Mouse (Mus musculus): ENCODE measurements around the gene Uvrag. TPM values are rescaled to one million over a fixed set of nuclear protein-coding genes. Genes with fewer than 3 reads are reported as not detected.

The Uvrag gene
- polyA plus RNA-seq, 1 experiment from 2014 or later, result 16.7 TPM

- Histone ChIP-seq H3K4me1 (peaks cover 35% of the 10 kb centered on the region), H3K9me3 (no peaks in the 10 kb centered on the region), H3K4me3 (no peak overlapping the region), H3K27ac (peak overlapping the region; percentile 19; the same call in 1 of the 2 replicates), H3K9ac (no peak overlapping the region), H3K27me3 (peaks cover 11% of the 10 kb centered on the region; the same call in 1 of the 2 replicates), H3K36me3 (no peaks in the 10 kb centered on the region), H3K4me2 (no peak overlapping the region)
- no peak for ATAC-seq (ENCODE audit: insufficient number of reproducible peaks, low FRiP score, low TSS enrichment, low read depth)
- WGBS, result 43% methylated on average over 21 of the region's 21 CpGs
Observed at GRCm38 (mm10) chr7:98904659-98905362, 236.1 kb downstream of the Uvrag start.

- no peak overlapping the region for H3K27ac ChIP-seq
- H3K9ac ChIP-seq, result no peak overlapping the region
- no peaks in the 10 kb centered on the region for H3K9me3 ChIP-seq
- WGBS, result 50% methylated on average over 5 of the region's 5 CpGs
- H3K27me3 ChIP-seq, result peaks cover 11% of the 10 kb centered on the region; the same call in 1 of the 2 replicates
- H3K36me3 ChIP-seq, result no peaks in the 10 kb centered on the region
- no peak overlapping the region for H3K4me2 ChIP-seq
- H3K4me3 ChIP-seq, result no peak overlapping the region
- peaks cover 35% of the 10 kb centered on the region for H3K4me1 ChIP-seq
- ATAC-seq (ENCODE audit: insufficient number of reproducible peaks, low FRiP score, low TSS enrichment, low read depth), result no peak
Observed at GRCm38 (mm10) chr7:98903884-98904283, 237.1 kb downstream of the Uvrag start.

- no peak overlapping the region for H3K4me2 ChIP-seq
- H3K27ac ChIP-seq, result no peak overlapping the region
- WGBS, result 96% methylated on average over 1 of the region's 1 CpGs
- no peak overlapping the region for H3K4me3 ChIP-seq
- H3K9me3 ChIP-seq, result no peaks in the 10 kb centered on the region
- no peak overlapping the region for H3K9ac ChIP-seq
- no peaks in the 10 kb centered on the region; the same call in 1 of the 2 replicates for H3K36me3 ChIP-seq
- peaks cover 44% of the 10 kb centered on the region for H3K4me1 ChIP-seq
- ATAC-seq (ENCODE audit: insufficient number of reproducible peaks, low FRiP score, low TSS enrichment, low read depth), result no peak
- peaks cover 9% of the 10 kb centered on the region; the same call in 1 of the 2 replicates for H3K27me3 ChIP-seq
Observed at GRCm38 (mm10) chr7:98901120-98901519, 239.8 kb downstream of the Uvrag start.

GRCm38 (mm10) chr7:98899815-98900214 lies 241.1 kb downstream of the Uvrag start:
- WGBS, result 41% methylated on average over 4 of the region's 4 CpGs
- H3K36me3 ChIP-seq, result no peaks in the 10 kb centered on the region; the same call in 1 of the 2 replicates
- H3K4me1 ChIP-seq, result peaks cover 47% of the 10 kb centered on the region
- H3K9ac ChIP-seq, result no peak overlapping the region
- no peak overlapping the region for H3K4me2 ChIP-seq
- H3K4me3 ChIP-seq, result no peak overlapping the region
- H3K27ac ChIP-seq, result 0 out of 2 replicates have a peak overlapping the region, but pooled peaks have one; percentile 17
- peaks cover 4% of the 10 kb centered on the region; the same call in 1 of the 2 replicates for H3K27me3 ChIP-seq
- H3K9me3 ChIP-seq, result no peaks in the 10 kb centered on the region
- ATAC-seq (ENCODE audit: insufficient number of reproducible peaks, low FRiP score, low TSS enrichment, low read depth), result no peak

GRCm38 (mm10) chr7:98897323-98897722 lies 243.6 kb downstream of the Uvrag start:
- Histone ChIP-seq H3K4me3 (no peak overlapping the region), H3K36me3 (no peaks in the 10 kb centered on the region; the same call in 1 of the 2 replicates), H3K4me2 (no peak overlapping the region), H3K9ac (no peak overlapping the region), H3K9me3 (no peaks in the 10 kb centered on the region), H3K27ac (no peak overlapping the region), H3K4me1 (peaks cover 46% of the 10 kb centered on the region), H3K27me3 (no peaks in the 10 kb centered on the region; the same call in 1 of the 2 replicates)
- 91% methylated on average over 8 of the region's 8 CpGs for WGBS
- no peak for ATAC-seq (ENCODE audit: insufficient number of reproducible peaks, low FRiP score, low TSS enrichment, low read depth)

- WGBS, result 28% methylated on average over 10 of the region's 10 CpGs
Observed at GRCm38 (mm10) chr7:98895501-98896095, 245.3 kb downstream of the Uvrag start.

GRCm38 (mm10) chr7:98894768-98895167 lies 246.2 kb downstream of the Uvrag start:
- H3K4me1 ChIP-seq, result peaks cover 53% of the 10 kb centered on the region
- no peak overlapping the region for H3K4me2 ChIP-seq
- no peak overlapping the region for H3K9ac ChIP-seq
- no peaks in the 10 kb centered on the region for H3K9me3 ChIP-seq
- no peak overlapping the region for H3K4me3 ChIP-seq
- H3K27ac ChIP-seq, result peak overlapping the region; percentile 27; the same call in 1 of the 2 replicates
- H3K36me3 ChIP-seq, result no peaks in the 10 kb centered on the region; the same call in 1 of the 2 replicates
- 37% methylated on average over 5 of the region's 5 CpGs for WGBS
- no peak for ATAC-seq (ENCODE audit: insufficient number of reproducible peaks, low FRiP score, low TSS enrichment, low read depth)
- H3K27me3 ChIP-seq, result no peaks in the 10 kb centered on the region; the same call in 1 of the 2 replicates

More at GRCm38 (mm10) chr7:98895501-98896095, 245.3 kb downstream of the Uvrag start:
- Histone ChIP-seq H3K4me1 (peaks cover 53% of the 10 kb centered on the region), H3K36me3 (no peaks in the 10 kb centered on the region; the same call in 1 of the 2 replicates), H3K4me2 (no peak overlapping the region), H3K4me3 (no peak overlapping the region), H3K9me3 (no peaks in the 10 kb centered on the region), H3K27me3 (no peaks in the 10 kb centered on the region; the same call in 1 of the 2 replicates), H3K9ac (no peak overlapping the region), H3K27ac (peak overlapping the region; percentile 47; the same call in 1 of the 2 replicates)
- ATAC-seq (ENCODE audit: insufficient number of reproducible peaks, low FRiP score, low TSS enrichment, low read depth), result no peak

- Histone ChIP-seq H3K27me3 (no peaks in the 10 kb centered on the region; the same call in 1 of the 2 replicates), H3K27ac (peak overlapping the region; percentile 27; the same call in 1 of the 2 replicates), H3K4me2 (no peak overlapping the region), H3K9me3 (no peaks in the 10 kb centered on the region), H3K36me3 (no peaks in the 10 kb centered on the region; the same call in 1 of the 2 replicates), H3K4me1 (peaks cover 52% of the 10 kb centered on the region), H3K4me3 (no peak overlapping the region), H3K9ac (no peak overlapping the region)
- no peak for ATAC-seq (ENCODE audit: insufficient number of reproducible peaks, low FRiP score, low TSS enrichment, low read depth)
- 89% methylated on average over 5 of the region's 5 CpGs for WGBS
Observed at GRCm38 (mm10) chr7:98894305-98894704, 246.6 kb downstream of the Uvrag start.

- no peak overlapping the region for H3K4me2 ChIP-seq
- no peaks in the 10 kb centered on the region; the same call in 1 of the 2 replicates for H3K27me3 ChIP-seq
- H3K36me3 ChIP-seq, result peaks cover 1% of the 10 kb centered on the region; the same call in 1 of the 2 replicates
- no peak overlapping the region for H3K9ac ChIP-seq
- peaks cover 57% of the 10 kb centered on the region for H3K4me1 ChIP-seq
- no peak overlapping the region for H3K4me3 ChIP-seq
- WGBS, result 81% methylated on average over 5 of the region's 5 CpGs
- ATAC-seq (ENCODE audit: insufficient number of reproducible peaks, low FRiP score, low TSS enrichment, low read depth), result no peak
- H3K9me3 ChIP-seq, result no peaks in the 10 kb centered on the region
- H3K27ac ChIP-seq, result no peak overlapping the region
Observed at GRCm38 (mm10) chr7:98893144-98893543, 247.8 kb downstream of the Uvrag start.

- Histone ChIP-seq H3K4me1 (peaks cover 32% of the 10 kb centered on the region), H3K36me3 (peaks cover 8% of the 10 kb centered on the region; the same call in 1 of the 2 replicates), H3K9ac (no peak overlapping the region), H3K4me2 (no peak overlapping the region), H3K27ac (no peak overlapping the region), H3K9me3 (no peaks in the 10 kb centered on the region), H3K27me3 (no peaks in the 10 kb centered on the region; the same call in 1 of the 2 replicates), H3K4me3 (no peak overlapping the region)
- WGBS, result 63% methylated on average over 7 of the region's 7 CpGs
- ATAC-seq (ENCODE audit: insufficient number of reproducible peaks, low FRiP score, low TSS enrichment, low read depth), result no peak
Observed at GRCm38 (mm10) chr7:98889211-98889610, 251.7 kb downstream of the Uvrag start.

GRCm38 (mm10) chr7:98888810-98889209 lies 252.1 kb downstream of the Uvrag start:
- Histone ChIP-seq H3K4me1 (peaks cover 29% of the 10 kb centered on the region), H3K36me3 (peaks cover 8% of the 10 kb centered on the region; the same call in 1 of the 2 replicates), H3K27ac (no peak overlapping the region), H3K9ac (no peak overlapping the region), H3K27me3 (no peaks in the 10 kb centered on the region; the same call in 1 of the 2 replicates), H3K4me3 (no peak overlapping the region), H3K4me2 (no peak overlapping the region), H3K9me3 (no peaks in the 10 kb centered on the region)
- ATAC-seq (ENCODE audit: insufficient number of reproducible peaks, low FRiP score, low TSS enrichment, low read depth), result no peak
- WGBS, result 49% methylated on average over 5 of the region's 5 CpGs

Measured in limb, embryonic 15.5 days (tissue).